Mouse (Mus musculus) bone marrow, adult 2 months (tissue): Measurements from ENCODE around the gene Cxcr6.

Experiments
- CTCF ChIP-seq: fragments of 200-500 bp; IDR thresholded peaks from 2 replicates; pipeline ENCODE4 v1.5.1; 2011; ENCODE audit warnings: low read length, control low read depth; ENCODE audit not compliant: control insufficient read depth, insufficient read depth
- POLR2A ChIP-seq: fragments of 200-500 bp; IDR thresholded peaks from 2 replicates; pipeline ENCODE4 v1.6.1; 2011; ENCODE audit warnings: low read depth, mild to moderate bottlenecking, control low read depth, low read length, borderline replicate concordance; ENCODE audit not compliant: control insufficient read depth

DNA sequence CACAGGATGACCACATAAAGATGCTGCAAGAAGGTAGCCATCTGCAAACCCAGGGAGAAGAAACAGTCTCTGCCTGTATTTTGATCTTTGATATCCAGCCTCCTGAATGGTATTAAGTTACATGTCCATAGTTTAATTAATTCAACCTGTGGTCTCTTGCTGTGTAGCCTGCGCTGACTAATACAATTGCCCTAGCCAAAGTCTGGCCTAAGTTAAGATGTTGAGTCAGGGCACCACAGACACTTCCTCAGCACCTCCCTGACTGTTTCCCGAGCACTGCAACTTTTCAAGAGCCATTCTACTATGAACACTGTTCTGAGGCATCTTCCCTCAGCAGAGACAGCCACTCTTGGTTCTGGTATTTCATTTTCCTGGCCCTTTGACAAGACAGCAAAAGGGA, 12.3 kb downstream of the Cxcr6 start:
- TF ChIP-seq CTCF (no peak), POLR2A (no peak)
